In genomic region chr2:29251095-29252058, GRCm38 (mm10) we compare ENCODE assay signal across 8 mouse cellular contexts. TPM values are rescaled to one million over a fixed set of nuclear protein-coding genes. Genes with fewer than 3 reads are reported as not detected.
DNase-seq lines count a peak whose midpoint lies in the region; ATAC-seq and TF ChIP-seq lines count a peak whose summit lies in the region.

No protein-coding gene starts in this region.

- peak overlapping the region; percentile 99 for H3K4me2 ChIP-seq in kidney, embryonic 16.5 days (replicated peaks; ENCODE audit: low read depth, low read length)
- peak overlapping the region; percentile 100 for H3K4me2 ChIP-seq in intestine, embryonic 16.5 days (ENCODE audit: low read depth, low read length)

- TF ChIP-seq CTCF in MEL (IDR thresholded peaks at IDR 0.05 in 2 of 3, conservative IDR thresholded peaks at IDR 0.05 in 1 of 3; ENCODE audit: control insufficient read depth in 1 of 3, insufficient read depth in 1 of 3, low read depth in 2 of 3, low read length in 3 of 3, poor library complexity in 1 of 3, severe bottlenecking in 1 of 3) = no peak

- peaks cover 30% of the 10 kb centered on the region for H3K4me1 ChIP-seq in kidney, embryonic 16.5 days (ENCODE audit: insufficient read depth, low read length)
- H3K4me1 ChIP-seq in MEL (ENCODE audit: control insufficient read depth in 1 of 2, insufficient read depth in 2 of 2, low read length in 2 of 2) = peaks cover 0 to 5% of the 10 kb centered on the region in 2 experiments; a peak in 1 of 4 replicates
- peaks cover 69% of the 10 kb centered on the region for H3K4me1 ChIP-seq in forebrain, embryonic 10.5 days
- H3K4me1 ChIP-seq in intestine, embryonic 16.5 days (ENCODE audit: control insufficient read depth, insufficient read depth, low read length) = peaks cover 26% of the 10 kb centered on the region
- peaks cover 74% of the 10 kb centered on the region for H3K4me1 ChIP-seq in midbrain, embryonic 10.5 days

- TF ChIP-seq POLR2A in MEL (IDR thresholded peaks at IDR 0.05; ENCODE audit: control insufficient read depth in 1 of 2, insufficient read depth in 1 of 2, low read depth in 1 of 2, low read length in 2 of 2, poor library complexity in 1 of 2) = peak; percentile 63 to 73; a peak in 3 of 4 replicates

- no peaks in the 10 kb centered on the region for H3K36me3 ChIP-seq in kidney, embryonic 16.5 days (ENCODE audit: insufficient read depth, low read length)
- no peaks in the 10 kb centered on the region; a peak in 1 of 4 replicates for H3K36me3 ChIP-seq in MEL (ENCODE audit: control insufficient read depth in 1 of 2, insufficient read depth in 2 of 2, low read length in 2 of 2)
- no peaks in the 10 kb centered on the region for H3K36me3 ChIP-seq in forebrain, embryonic 10.5 days (replicated peaks)
- H3K36me3 ChIP-seq in intestine, embryonic 16.5 days (ENCODE audit: control insufficient read depth, insufficient read depth, low read length) = no peaks in the 10 kb centered on the region
- H3K36me3 ChIP-seq in midbrain, embryonic 10.5 days = no peaks in the 10 kb centered on the region; the same call in 1 of the 2 replicates

- H3K9me3 ChIP-seq in kidney, embryonic 16.5 days (ENCODE audit: low read length) = no peaks in the 10 kb centered on the region
- H3K9me3 ChIP-seq in MEL (replicated peaks; ENCODE audit: insufficient read depth, low read length) = no peaks in the 10 kb centered on the region
- H3K9me3 ChIP-seq in forebrain, embryonic 10.5 days = no peaks in the 10 kb centered on the region
- H3K9me3 ChIP-seq in intestine, embryonic 16.5 days (ENCODE audit: control insufficient read depth, low read length) = no peaks in the 10 kb centered on the region
- H3K9me3 ChIP-seq in midbrain, embryonic 10.5 days (replicated peaks) = no peaks in the 10 kb centered on the region

- H3K9ac ChIP-seq in kidney, embryonic 16.5 days (replicated peaks; ENCODE audit: low read length) = peak overlapping the region; percentile 63
- peak overlapping the region; percentile 86 for H3K9ac ChIP-seq in MEL (ENCODE audit: control insufficient read depth, low read depth, low read length, poor library complexity, severe bottlenecking)
- H3K9ac ChIP-seq in intestine, embryonic 16.5 days (ENCODE audit: low read depth, low read length) = peak overlapping the region; percentile 60; the same call in 1 of the 2 replicates

- H3K79me2 ChIP-seq in MEL (ENCODE audit: control insufficient read depth, insufficient read depth, low read length, poor library complexity) = peaks cover 21% of the 10 kb centered on the region

- no peak overlapping the region for H3K27ac ChIP-seq in kidney, embryonic 16.5 days (ENCODE audit: low read length)
- H3K27ac ChIP-seq in MEL (ENCODE audit: control insufficient read depth, low read depth, low read length) = peak overlapping the region; percentile 61
- peak overlapping the region; percentile 81 for H3K27ac ChIP-seq in forebrain, embryonic 10.5 days
- no peak overlapping the region for H3K27ac ChIP-seq in intestine, embryonic 16.5 days (ENCODE audit: low read length)
- H3K27ac ChIP-seq in midbrain, embryonic 10.5 days (replicated peaks) = peak overlapping the region; percentile 90

- TF ChIP-seq RAD21 in MEL (IDR thresholded peaks at IDR 0.05; ENCODE audit: low read depth, low read length) = no peak

- no peak for TF ChIP-seq EP300 in MEL (IDR thresholded peaks at IDR 0.05; ENCODE audit: low read depth in 1 of 2, low read length in 2 of 2)

- WGBS in kidney, embryonic 16.5 days = under 1% methylated on average over 60 of the region's 61 CpGs
- under 1% methylated on average over 61 of the region's 61 CpGs for WGBS in forebrain, embryonic 10.5 days
- under 1% methylated on average over 57 of the region's 61 CpGs for WGBS in intestine, embryonic 16.5 days
- under 1% methylated on average over 61 of the region's 61 CpGs for WGBS in midbrain, embryonic 10.5 days

- no peak for ATAC-seq in kidney, embryonic 16.5 days (ENCODE audit: low FRiP score, low TSS enrichment)
- ATAC-seq in intestine, embryonic 16.5 days = no peak

- DNase-seq in kidney, postnatal 14 days = no peak
- DNase-seq in MEL (ENCODE audit: low read depth, low spot score) = peak; percentile 85
- peak; percentile 60 for DNase-seq in forebrain, embryonic 10.5 days (ENCODE audit: extremely low spot score, low spot score)
- DNase-seq in midbrain, embryonic 10.5 days (ENCODE audit: low spot score) = peak; percentile 57
- peak; percentile 43 for DNase-seq in thymus, postnatal 4 days
- DNase-seq in urinary bladder, postnatal 10 days (ENCODE audit: low spot score) = no peak

- H3K27me3 ChIP-seq in kidney, embryonic 16.5 days (ENCODE audit: insufficient read depth, low read length) = peaks cover 95% of the 10 kb centered on the region
- no peaks in the 10 kb centered on the region for H3K27me3 ChIP-seq in MEL (ENCODE audit: control insufficient read depth in 1 of 2, insufficient read depth in 2 of 2, low read length in 2 of 2)
- H3K27me3 ChIP-seq in forebrain, embryonic 10.5 days (ENCODE audit: poor library complexity, severe bottlenecking) = peaks cover 100% of the 10 kb centered on the region
- peaks cover 81% of the 10 kb centered on the region for H3K27me3 ChIP-seq in intestine, embryonic 16.5 days (replicated peaks; ENCODE audit: control insufficient read depth, insufficient read depth, low read length)
- H3K27me3 ChIP-seq in midbrain, embryonic 10.5 days (ENCODE audit: low read depth, poor library complexity, severe bottlenecking) = peaks cover 98% of the 10 kb centered on the region

- peak overlapping the region; percentile 71 for H3K4me3 ChIP-seq in kidney, embryonic 16.5 days (ENCODE audit: low read length)
- peak overlapping the region; percentile 80 to 81 for H3K4me3 ChIP-seq in MEL (ENCODE audit: control insufficient read depth in 1 of 2, insufficient read depth in 1 of 2, low read depth in 2 of 2, low read length in 2 of 2)
- H3K4me3 ChIP-seq in forebrain, embryonic 10.5 days = peak overlapping the region; percentile 76
- peak overlapping the region; percentile 71 for H3K4me3 ChIP-seq in intestine, embryonic 16.5 days (ENCODE audit: low read length)
- H3K4me3 ChIP-seq in midbrain, embryonic 10.5 days = peak overlapping the region; percentile 80

TF ChIP-seq in MEL, 35 proteins besides CTCF, POLR2A, EP300 and RAD21:
- TF ChIP-seq CHD1 (IDR thresholded peaks at IDR 0.05; ENCODE audit: low read depth, low read length) = no peak
- TF ChIP-seq SIN3A (IDR thresholded peaks at IDR 0.05; ENCODE audit: low read length) = no peak
- TF ChIP-seq MAZ (IDR thresholded peaks at IDR 0.05; ENCODE audit: low read depth, low read length) = peak; percentile 40; the same call in 1 of the 2 replicates
- TF ChIP-seq SMC3 (IDR thresholded peaks at IDR 0.05; ENCODE audit: low read depth, low read length) = no peak
- TF ChIP-seq NELFE (IDR thresholded peaks at IDR 0.05; ENCODE audit: low read depth, low read length) = peak; percentile 59
- no peak for TF ChIP-seq USF2 (IDR thresholded peaks at IDR 0.05; ENCODE audit: borderline replicate concordance in 1 of 2, insufficient read depth in 1 of 2, low read depth in 1 of 2, low read length in 2 of 2)
- TF ChIP-seq MYC (IDR thresholded peaks at IDR 0.05; ENCODE audit: low read depth, low read length) = no peak
- no peak; the same call in none of the 2 replicates for TF ChIP-seq MXI1 (IDR thresholded peaks at IDR 0.05; ENCODE audit: low read depth, low read length)
- TF ChIP-seq TBP (IDR thresholded peaks at IDR 0.05; ENCODE audit: low read depth, low read length) = no peak

RNA-seq across cellular contexts. Expression of gene Ntng2, which starts 1.4 kb away (rescaled TPM):
- polyA plus RNA-seq in kidney, embryonic 16.5 days (2015; fragmentation: Nextera tagmentation; extraction: Ambion mirVana) = 5.1 TPM in 2 replicates
- 3.7 and 5.4 TPM in 2 replicates for total RNA-seq in MEL (2012; rRNA removed)
- polyA plus RNA-seq in MEL (2012; ENCODE audit: insufficient read depth in 1 of 2, insufficient read length in 2 of 2, low read depth in 1 of 2, low replicate concordance in 2 of 2, missing spikeins in 1 of 2) = 10 to 100 TPM in 1 of 2 experiments, not detected in 1; 19.1 TPM
- polyA plus RNA-seq in forebrain, embryonic 10.5 days (2016; fragmentation: Nextera tagmentation; extraction: Ambion mirVana) = 0.86 and 1.3 TPM in 2 replicates
- polyA plus RNA-seq in intestine, embryonic 16.5 days (2015; fragmentation: Nextera tagmentation; extraction: Ambion mirVana) = 0.06 TPM in 1 of 2 replicates, not detected in the other
- polyA plus RNA-seq in midbrain, embryonic 10.5 days (2016; fragmentation: Nextera tagmentation; extraction: Ambion mirVana) = 1.6 and 2.8 TPM in 2 replicates

Comparison
In these comparisons a context has a peak if more than half of its experiments do, and no peak if none do; other contexts are left out.
1. H3K27ac ChIP-seq: peak in MEL (single experiment), forebrain, embryonic 10.5 days (single experiment) and midbrain, embryonic 10.5 days (single experiment); none in kidney, embryonic 16.5 days (single experiment) and intestine, embryonic 16.5 days (single experiment).
2. DNase-seq: peak in MEL (single experiment), forebrain, embryonic 10.5 days (single experiment), midbrain, embryonic 10.5 days (single experiment) and thymus, postnatal 4 days (single experiment); none in kidney, postnatal 14 days (single experiment) and urinary bladder, postnatal 10 days (single experiment).
3. Peak in every context shown above with its lines, with median percentiles within 50 percentile points of each other: H3K4me3 ChIP-seq and H3K9ac ChIP-seq.